Mouse (Mus musculus) liver (tissue): ENCODE measurements around the gene Jam2.

Experiments used
- DNase-seq: peaks from one replicate; pipeline ENCODE4 v3.0.0-alpha.2; 2020; ENCODE audit warnings: mixed read lengths

Gene Jam2

DNA sequence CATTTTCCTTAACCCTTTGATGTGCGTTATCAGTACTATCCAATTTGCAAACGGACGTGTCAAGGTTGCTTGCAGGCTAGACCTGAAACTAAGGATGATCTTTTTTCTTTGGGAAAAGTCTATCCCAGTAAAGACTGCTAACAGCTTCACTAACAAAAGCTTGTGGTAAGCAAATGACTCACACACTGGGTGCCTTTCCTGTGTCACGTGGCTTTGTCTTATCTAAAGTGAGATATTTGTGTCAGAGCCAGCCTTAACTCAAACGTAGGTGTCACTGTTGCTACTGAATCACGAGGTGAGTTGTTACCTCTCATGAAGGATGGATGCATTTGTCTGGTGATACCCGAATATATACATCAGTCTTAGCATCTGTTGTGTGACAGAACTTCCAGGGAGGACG, 90.7 kb downstream of the Jam2 start:
- DNase-seq, result no peak

DNA sequence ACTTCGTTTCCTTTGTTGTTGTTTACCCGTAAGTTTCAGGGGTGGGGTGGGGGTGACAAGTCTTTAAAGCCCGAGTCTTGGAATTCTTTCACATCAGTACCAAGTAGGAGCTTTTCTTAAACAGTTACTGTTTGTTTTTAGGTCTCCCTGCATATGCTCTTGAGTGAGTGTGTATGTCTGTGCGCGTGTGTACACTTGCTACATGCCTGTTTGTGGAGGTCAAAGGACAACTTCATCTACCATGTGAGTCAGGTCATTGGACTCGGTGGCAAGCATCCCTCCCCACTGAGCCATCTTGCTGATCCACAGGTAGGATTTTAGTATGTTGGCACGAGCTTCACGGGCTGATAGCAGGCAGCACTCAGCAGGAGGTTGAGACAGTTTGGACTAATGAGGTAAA, 99.9 kb downstream of the Jam2 start:
- no peak for DNase-seq

GRCm38 (mm10) chr16:84875012-84875717, 101.2 kb downstream of the Jam2 start:
- no peak for DNase-seq
